Mouse (Mus musculus) adipocyte (in vitro differentiated cells): ENCODE data around the gene Mrgprb5.
"Not testable (repeated sequence)": the region's sequence is repeated elsewhere in the genome, so short reads cannot be mapped to it uniquely, and the experiment has no call there.

Experiments
- DNase-seq: peaks from one replicate; pipeline ENCODE4 v3.0.0-alpha.2; 2016; ENCODE audit warnings: low spot score

Mrgprb5 gene

GRCm38 (mm10) chr7:48168919-48169318, at the start of gene Mrgprb5:
TSS of gene Mrgprb5 (minus strand) at chr7:48169019.
- no peak for DNase-seq

GRCm38 (mm10) chr7:48199188-48199587, 30.4 kb upstream of the Mrgprb5 start, which contains the start of gene Mrgprb4:
TSS of gene Mrgprb4 (minus strand) at chr7:48199288.
- DNase-seq, result no peak

- no peak for DNase-seq
Measured at GRCm38 (mm10) chr7:48167471-48167870, 1.3 kb downstream of the Mrgprb5 start.

- no peak for DNase-seq
Measured at GRCm38 (mm10) chr7:48138248-48138702, 30.5 kb downstream of the Mrgprb5 start.

DNA sequence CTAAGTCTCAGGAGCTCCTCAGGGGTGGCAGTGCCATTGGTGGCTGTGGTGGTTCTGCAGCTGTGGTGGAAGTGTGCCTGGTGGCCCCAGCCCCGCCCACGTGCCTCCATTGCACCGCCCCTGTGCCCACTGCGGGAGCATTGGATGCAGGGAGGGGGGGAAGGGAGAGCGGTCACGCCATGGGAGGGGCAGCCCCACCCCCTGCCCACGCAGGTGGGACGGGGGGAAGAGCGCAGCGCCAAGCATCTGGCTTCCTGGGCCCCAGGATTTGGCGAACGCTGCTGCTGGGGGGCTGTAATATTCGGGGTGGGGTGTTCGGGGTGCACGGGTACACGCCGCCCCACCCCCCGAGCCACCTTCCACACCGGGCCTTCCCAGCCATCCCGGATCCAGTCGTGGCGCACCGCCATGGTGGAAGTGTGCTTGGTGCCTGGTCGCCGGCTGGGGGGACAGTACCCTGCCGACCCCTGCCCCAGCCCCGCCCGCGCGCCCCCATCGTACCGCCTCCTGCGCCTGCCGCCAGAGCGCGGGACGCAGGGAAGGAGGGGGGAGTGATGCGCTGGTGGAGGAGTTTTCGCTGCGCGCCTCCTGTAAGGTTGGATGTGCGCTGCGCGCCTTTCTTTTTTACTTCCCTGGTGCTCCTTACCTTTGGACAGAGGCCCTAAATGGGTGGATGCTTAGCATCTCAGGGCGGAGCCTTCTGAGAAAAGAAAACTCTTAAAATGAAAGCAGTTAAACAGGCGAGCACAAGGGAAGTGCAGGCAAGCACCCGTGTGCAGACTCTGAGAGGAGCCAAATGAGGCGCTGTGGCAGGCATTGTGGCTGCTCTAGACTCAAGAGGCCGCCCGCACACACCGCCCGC, 31.4 kb downstream of the Mrgprb5 start:
- DNase-seq, result peak; percentile 32

DNA sequence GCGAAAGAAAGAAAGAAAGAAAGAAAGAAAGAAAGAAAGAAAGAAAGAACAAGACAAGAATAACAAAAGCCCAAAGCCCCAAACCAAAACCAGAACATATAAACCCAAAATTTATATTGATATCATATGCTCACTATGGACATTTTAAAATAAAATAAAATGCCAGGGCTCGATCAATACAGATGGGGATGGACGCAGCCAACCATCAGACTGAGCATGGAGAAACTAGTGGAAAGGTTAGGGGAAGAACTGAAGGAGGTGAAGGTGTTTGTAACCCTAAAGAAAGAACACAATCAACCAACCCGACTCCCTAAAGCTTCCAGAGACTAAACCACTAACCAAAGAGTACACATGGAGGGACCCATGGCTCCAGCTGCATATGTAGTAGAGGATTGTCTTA, 36.1 kb downstream of the Mrgprb5 start:
- DNase-seq, result no peak

DNA sequence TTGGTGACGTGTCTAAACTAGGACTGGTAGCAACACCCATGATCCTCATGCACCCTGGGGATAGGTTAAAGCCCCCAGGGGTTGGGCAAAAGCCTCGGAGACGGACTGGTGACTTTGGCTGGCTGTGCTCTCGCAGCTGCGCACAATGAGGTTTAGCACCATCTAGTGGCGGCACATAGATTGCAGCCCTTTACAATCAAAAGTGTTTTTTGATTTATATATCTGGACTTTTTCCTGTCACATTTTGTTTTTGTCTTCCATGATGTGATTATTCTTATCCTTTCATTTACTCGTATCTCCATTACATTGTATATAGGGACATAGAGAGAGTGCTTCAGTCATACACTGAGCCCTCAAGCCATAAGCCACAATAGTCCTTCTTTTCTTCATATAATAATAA, 36.6 kb downstream of the Mrgprb5 start:
- DNase-seq, result not testable (repeated sequence)

GRCm38 (mm10) chr7:48131820-48132219, 37.0 kb downstream of the Mrgprb5 start:
- DNase-seq, result not testable (repeated sequence)

- no peak for DNase-seq
Measured at GRCm38 (mm10) chr7:48123806-48124205, 45.0 kb downstream of the Mrgprb5 start.
